ENCODE assay signal across 26 mouse cellular contexts in genomic region chr12:90946528-90946918, GRCm38 (mm10).
DNase-seq lines count a peak whose midpoint lies in the region; ATAC-seq and TF ChIP-seq lines count a peak whose summit lies in the region.
"Had no signal": no experiment of that assay in that cellular context is flagged by ENCODE, and none has a peak within 500 bp of the region (broad histone marks: within the 10 kb centered on the region; RNA-seq: fewer than 3 reads in every experiment).

No protein-coding gene starts in this region.

- no peaks in the 10 kb centered on the region for H3K27me3 ChIP-seq in heart, adult 2 months (ENCODE audit: control insufficient read depth, insufficient read depth, low read length)
- H3K27me3 ChIP-seq in heart, embryonic 12.5 days (replicated peaks): no peaks in the 10 kb centered on the region
- no peaks in the 10 kb centered on the region for H3K27me3 ChIP-seq in heart, embryonic 15.5 days
- H3K27me3 ChIP-seq: CH12.LX; embryonic facial prominence, embryonic 12.5 days; forebrain, embryonic 12.5 days; forebrain, embryonic 15.5 days; hindbrain, embryonic 13.5 days; intestine, embryonic 15.5 days; kidney, embryonic 15.5 days had no signal

- peak overlapping the region; percentile 20; the same call in 1 of the 2 replicates for H3K4me2 ChIP-seq in heart, embryonic 12.5 days
- H3K4me2 ChIP-seq in heart, embryonic 15.5 days: peak overlapping the region; percentile 12; the same call in 1 of the 2 replicates
- H3K4me2 ChIP-seq: embryonic facial prominence, embryonic 12.5 days; forebrain, embryonic 12.5 days; forebrain, embryonic 15.5 days; hindbrain, embryonic 13.5 days; intestine, embryonic 15.5 days; kidney, embryonic 15.5 days had no signal

- no peak for TF ChIP-seq POLR2A in heart, adult 2 months (IDR thresholded peaks at IDR 0.05; ENCODE audit: insufficient read depth, low read depth, low read length)

- H3K4me1 ChIP-seq in heart, adult 2 months (ENCODE audit: control insufficient read depth, insufficient read depth, low read length): no peaks in the 10 kb centered on the region
- 0 out of 2 replicates have a peak, but pooled peaks cover 4% of the 10 kb centered on the region for H3K4me1 ChIP-seq in heart, embryonic 12.5 days (replicated peaks)
- H3K4me1 ChIP-seq in heart, embryonic 15.5 days (replicated peaks): peaks cover 3% of the 10 kb centered on the region
- H3K4me1 ChIP-seq: embryonic facial prominence, embryonic 12.5 days; forebrain, embryonic 12.5 days; forebrain, embryonic 15.5 days; hindbrain, embryonic 10.5 days; hindbrain, embryonic 13.5 days; intestine, embryonic 15.5 days; kidney, embryonic 15.5 days had no signal

- TF ChIP-seq CTCF in heart, adult 2 months (IDR thresholded peaks at IDR 0.05): no peak

- no peak for TF ChIP-seq EP300 in heart, adult 2 months (IDR thresholded peaks at IDR 0.05; ENCODE audit: insufficient read depth, low read depth, low read length)

- H3K36me3 ChIP-seq in heart, adult 2 months (ENCODE audit: control insufficient read depth, insufficient read depth, low read length): peaks cover 2% of the 10 kb centered on the region; the same call in 1 of the 2 replicates
- no peaks in the 10 kb centered on the region for H3K36me3 ChIP-seq in heart, embryonic 12.5 days
- H3K36me3 ChIP-seq in heart, embryonic 15.5 days: no peaks in the 10 kb centered on the region
- H3K36me3 ChIP-seq: embryonic facial prominence, embryonic 12.5 days; forebrain, embryonic 12.5 days; forebrain, embryonic 15.5 days; G1E; hindbrain, embryonic 10.5 days; hindbrain, embryonic 13.5 days; intestine, embryonic 15.5 days; kidney, embryonic 15.5 days had no signal

- H3K9ac ChIP-seq in heart, adult 2 months (ENCODE audit: low read depth, low read length): no peak overlapping the region
- H3K9ac ChIP-seq in heart, embryonic 12.5 days: no peak overlapping the region
- no peak overlapping the region for H3K9ac ChIP-seq in heart, embryonic 15.5 days
- H3K9ac ChIP-seq: embryonic facial prominence, embryonic 12.5 days; forebrain, embryonic 12.5 days; forebrain, embryonic 15.5 days; hindbrain, embryonic 13.5 days; intestine, embryonic 15.5 days; kidney, embryonic 15.5 days had no signal

- H3K27ac ChIP-seq in heart, adult 2 months: peak overlapping the region; percentile 79
- peak overlapping the region; percentile 87 for H3K27ac ChIP-seq in heart, embryonic 12.5 days (ENCODE audit: poor library complexity, severe bottlenecking)
- H3K27ac ChIP-seq in heart, embryonic 15.5 days: peak overlapping the region; percentile 86
- H3K27ac ChIP-seq: embryonic facial prominence, embryonic 12.5 days; forebrain, embryonic 12.5 days; forebrain, embryonic 15.5 days; hindbrain, embryonic 10.5 days; hindbrain, embryonic 13.5 days; intestine, embryonic 15.5 days; kidney, embryonic 15.5 days had no signal

- no peaks in the 10 kb centered on the region for H3K79me2 ChIP-seq in heart, adult 2 months (replicated peaks; ENCODE audit: control insufficient read depth, insufficient read depth, low read length)

- ATAC-seq in heart, embryonic 12.5 days (ENCODE audit: insufficient number of reproducible peaks, low FRiP score): peak; percentile 83
- ATAC-seq in heart, embryonic 15.5 days (replicated peaks; ENCODE audit: insufficient number of reproducible peaks, insufficient read depth, low FRiP score, low read depth): peak; percentile 83
- ATAC-seq: forebrain, embryonic 15.5 days; hindbrain, embryonic 16.5 days; intestine, embryonic 15.5 days; Patski had no signal

- 44% methylated on average over 4 of the region's 4 CpGs for WGBS in heart, adult 2 months
- 42% methylated on average over 4 of the region's 4 CpGs for WGBS in heart, embryonic 12.5 days
- 47% methylated on average over 4 of the region's 4 CpGs for WGBS in heart, embryonic 15.5 days

- DNase-seq in heart, adult 2 months: no peak
- no peak for DNase-seq in heart, adult 18-20 months
- no peak for DNase-seq in heart, adult 9 months (ENCODE audit: low spot score in 2 of 2)
- no peak for DNase-seq in heart, adult 11 months
- DNase-seq: adrenal gland, postnatal 10 days; adrenal gland, postnatal 36 days; B cell, adult 2 months; cerebellum, adult 18-20 months; cerebellum, adult 9-10 months; cerebellum, postnatal 14 days; kidney, adult 11 months; kidney, adult 8-10 months had no signal

- intact Hi-C loops in heart, adult 2 months (cut with DNase I): no loop called here

- no peak overlapping the region for H3K4me3 ChIP-seq in heart, adult 2 months
- no peak overlapping the region for H3K4me3 ChIP-seq in heart, embryonic 12.5 days
- H3K4me3 ChIP-seq in heart, embryonic 15.5 days: no peak overlapping the region
- H3K4me3 ChIP-seq: embryonic facial prominence, embryonic 12.5 days; erythroblast, embryonic 14.5 days; forebrain, embryonic 12.5 days; forebrain, embryonic 15.5 days; hindbrain, embryonic 10.5 days; hindbrain, embryonic 13.5 days; intestine, embryonic 15.5 days; kidney, embryonic 15.5 days had no signal

- no peaks in the 10 kb centered on the region for H3K9me3 ChIP-seq in heart, embryonic 12.5 days (replicated peaks)
- H3K9me3 ChIP-seq in heart, embryonic 15.5 days (replicated peaks): no peaks in the 10 kb centered on the region
- H3K9me3 ChIP-seq: embryonic facial prominence, embryonic 12.5 days; forebrain, embryonic 12.5 days; forebrain, embryonic 15.5 days; G1E; hindbrain, embryonic 10.5 days; hindbrain, embryonic 13.5 days; intestine, embryonic 15.5 days; kidney, embryonic 15.5 days had no signal
